Mouse (Mus musculus) CD4-positive, CD25-positive, alpha-beta regulatory T cell, adult 9 weeks (primary cell): ENCODE data around the gene Pccb. TPM values are rescaled to one million over a fixed set of nuclear protein-coding genes. Genes with fewer than 3 reads are reported as not detected.

Experiments used
- polyA plus RNA-seq: library from polyadenylated mRNA; unstranded; fragments of 100-300 nt; shearing (Covaris generic); gene quantifications from one replicate; pipeline ENCODE4 v1.2.1, GENCODE M21; 2017

Gene Pccb
- 10.3 TPM for polyA plus RNA-seq

DNA sequence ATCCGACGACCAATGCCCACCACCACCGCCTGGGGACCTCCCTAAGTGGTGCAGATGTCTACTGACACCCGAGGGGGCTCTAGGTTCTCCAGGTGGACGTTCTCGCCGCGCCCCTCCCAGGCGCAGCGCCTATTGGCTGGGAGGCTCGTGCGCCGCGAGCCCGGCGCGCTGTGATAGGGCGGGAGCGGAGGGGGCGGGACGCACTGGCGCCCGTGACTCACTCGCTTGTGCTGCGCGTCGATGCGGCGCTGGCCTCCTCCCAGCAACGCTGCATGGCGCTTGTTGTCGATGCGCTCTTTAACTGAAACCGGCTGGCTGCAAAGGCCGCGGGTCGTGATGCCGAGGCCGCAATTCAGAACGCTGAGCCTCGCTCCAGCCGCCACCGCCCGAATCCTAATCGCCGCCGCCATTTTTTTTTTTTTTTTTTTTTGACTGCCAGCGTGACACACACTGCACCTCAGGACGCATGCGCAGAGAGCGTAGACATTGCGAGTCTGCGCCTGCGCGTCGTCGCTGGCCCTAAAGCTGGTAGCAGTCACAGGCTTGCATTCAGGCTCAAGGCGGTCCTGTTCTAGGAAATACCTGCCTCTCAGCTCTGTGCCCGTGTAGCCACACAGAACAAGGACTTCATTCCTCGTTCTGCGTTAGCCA is at the start of gene Pccb:
Pccb (minus strand) TSS at position 451 of the 651 bp plus-strand sequence.

DNA sequence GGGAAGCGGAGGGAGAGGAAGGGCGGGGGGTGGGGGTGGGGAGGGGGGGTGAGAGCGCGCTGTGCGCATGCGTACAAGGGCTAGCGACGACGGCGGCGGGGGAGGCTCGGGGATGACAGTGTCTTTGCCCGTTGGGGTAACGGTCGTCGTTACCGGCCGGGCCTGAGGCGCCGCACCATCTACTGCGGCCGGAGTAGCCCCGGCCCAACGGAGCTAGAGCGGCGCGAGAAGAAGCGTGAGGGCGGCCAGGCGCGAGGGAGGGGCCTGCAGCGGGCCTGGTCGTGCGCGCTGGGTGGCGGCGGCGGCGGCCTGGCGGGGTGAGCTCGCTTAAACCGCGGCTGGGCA is 39.3 kb upstream of the Pccb start, which contains the start of gene Msl2:
Msl2 (plus strand) TSS at position 115 of the 345 bp plus-strand sequence.

Other genes with a start within 250 kb of the Pccb start
- gene Msl2, start 39.2 kb upstream of the Pccb start, polyA plus RNA-seq: 7.2 TPM
- 1.5 TPM for gene Ppp2r3a, start 216.9 kb upstream of the Pccb start, polyA plus RNA-seq